ENCODE assay signal across 24 mouse cellular contexts in the genomic region with DNA sequence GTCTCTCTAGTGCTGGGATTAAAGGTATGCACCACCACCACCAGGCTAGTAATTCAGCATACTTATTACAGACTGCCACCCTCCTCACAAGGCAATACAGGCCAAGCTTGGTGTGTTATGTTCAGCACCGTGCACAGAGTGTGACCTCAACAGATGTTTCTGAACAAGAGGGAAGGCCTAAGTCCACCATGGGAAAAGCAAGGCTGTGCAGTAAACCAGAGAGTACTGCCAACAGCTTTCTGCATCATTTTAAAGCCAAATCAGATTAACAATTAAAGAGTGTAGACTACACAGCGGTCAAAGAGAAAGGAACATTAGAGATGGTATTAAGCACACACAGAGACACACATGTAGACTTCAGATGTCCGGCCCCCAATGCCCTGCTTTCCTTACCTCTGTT.
"Had no signal": no experiment of that assay in that cellular context is flagged by ENCODE, and none has a peak within 500 bp of the region (broad histone marks: within the 10 kb centered on the region; RNA-seq: fewer than 3 reads in every experiment).

No protein-coding gene starts in this region.

- ATAC-seq: intestine, embryonic 16.5 days; midbrain, embryonic 15.5 days had no signal

- DNase-seq: kidney, postnatal 25 days; layer of hippocampus, adult 9-11 months; liver; lung, adult 18-20 months; lung, postnatal 10 days; lung, postnatal 36 days; right cerebral cortex, adult 18-20 months; right cerebral cortex, postnatal 14 days; right cerebral cortex, postnatal 4 days; thymus, adult 2 months; thymus, postnatal 14 days; thymus, postnatal 4 days had no signal

- H3K9me3 ChIP-seq: limb, embryonic 10.5 days; limb, embryonic 13.5 days; lung, embryonic 15.5 days; megakaryocyte, embryonic 14.5 days; midbrain, embryonic 10.5 days; midbrain, embryonic 15.5 days; neural tube, embryonic 12.5 days; neural tube, embryonic 15.5 days had no signal

- H3K9ac ChIP-seq: limb, embryonic 13.5 days; lung, embryonic 15.5 days; midbrain, embryonic 15.5 days; neural tube, embryonic 12.5 days; neural tube, embryonic 15.5 days had no signal

- H3K27me3 ChIP-seq: limb, embryonic 13.5 days; lung, embryonic 15.5 days; megakaryocyte, embryonic 14.5 days; midbrain, embryonic 15.5 days; neural tube, embryonic 12.5 days; neural tube, embryonic 15.5 days had no signal

- H3K36me3 ChIP-seq: midbrain, embryonic 15.5 days had no signal

- H3K4me3 ChIP-seq: layer of hippocampus, adult 2 months; limb, embryonic 10.5 days; limb, embryonic 13.5 days; lung, embryonic 15.5 days; megakaryocyte, embryonic 14.5 days; midbrain, embryonic 10.5 days; midbrain, embryonic 15.5 days; neural tube, embryonic 12.5 days; neural tube, embryonic 15.5 days had no signal

- H3K27ac ChIP-seq: kidney, postnatal 0 days; layer of hippocampus, adult 2 months; limb, embryonic 10.5 days; limb, embryonic 13.5 days; lung, embryonic 15.5 days; midbrain, embryonic 10.5 days; midbrain, embryonic 15.5 days; neural tube, embryonic 12.5 days; neural tube, embryonic 15.5 days; stomach, postnatal 0 days had no signal

- H3K4me2 ChIP-seq: limb, embryonic 13.5 days; lung, embryonic 15.5 days; midbrain, embryonic 15.5 days; neural tube, embryonic 12.5 days; neural tube, embryonic 15.5 days had no signal
